Mouse (Mus musculus): ENCODE measurements around the gene Cdh22.
A peak's percentile ranks its signal among the peaks of the same experiment; 100 is the strongest.

Cdh22 gene

DNA sequence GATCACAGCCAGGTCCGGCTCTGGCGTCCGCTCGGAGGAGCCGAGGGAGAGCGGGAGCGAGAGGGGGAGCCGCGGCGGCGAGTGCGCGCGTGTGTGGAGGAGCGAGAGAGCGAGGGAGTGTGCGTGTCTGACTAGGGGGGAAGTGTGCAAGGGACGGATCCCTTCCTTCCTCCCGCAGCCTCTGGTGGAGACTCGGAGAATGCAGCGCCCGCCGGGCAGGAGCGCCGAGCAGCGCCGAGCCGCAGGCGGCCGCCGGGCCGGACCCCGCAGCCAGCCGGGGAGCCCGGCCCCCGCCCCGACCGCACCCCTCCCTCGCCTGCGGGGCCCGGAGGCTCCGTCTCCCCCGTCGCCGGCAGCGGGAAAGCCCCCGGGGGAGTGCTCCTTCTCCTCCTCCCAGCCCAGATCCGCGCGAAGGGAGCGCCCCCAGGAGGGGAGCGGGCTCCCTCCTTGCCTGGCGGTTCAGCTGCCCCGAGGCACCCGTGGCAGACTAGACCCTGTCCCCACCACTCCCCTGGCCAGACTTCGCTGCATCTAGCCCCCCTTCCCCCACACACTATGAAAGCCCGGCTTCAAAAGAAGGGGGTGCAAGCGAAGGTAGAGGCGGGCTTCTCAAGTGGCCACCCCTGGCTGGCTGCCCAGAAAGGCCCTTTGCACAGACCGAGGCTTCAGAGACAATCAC is at the start of gene Cdh22:
Cdh22 (minus strand) TSS at position 241 of the 679 bp plus-strand sequence.
- DNase-seq = peak; percentile 20

DNA sequence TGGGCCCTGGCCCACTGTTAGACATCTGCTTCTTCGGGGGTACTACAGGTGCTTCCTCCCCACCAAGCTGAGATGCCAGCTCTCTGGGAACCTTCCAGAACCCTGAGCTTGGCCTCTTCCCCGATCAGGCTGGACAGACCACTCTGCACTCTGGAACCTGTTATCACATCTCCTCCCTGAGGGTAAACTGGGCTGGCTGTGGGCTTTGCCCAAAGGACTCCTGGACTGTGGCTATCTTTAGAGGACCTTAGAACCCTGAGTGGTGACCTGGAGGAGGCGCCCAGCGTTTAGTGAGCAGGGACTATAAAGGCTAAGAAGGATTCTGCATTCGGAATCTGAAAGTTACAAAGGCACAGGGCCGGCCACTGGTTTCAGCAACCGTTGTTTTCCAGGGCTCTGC is 49.7 kb upstream of the Cdh22 start:
- no peak for DNase-seq

DNA sequence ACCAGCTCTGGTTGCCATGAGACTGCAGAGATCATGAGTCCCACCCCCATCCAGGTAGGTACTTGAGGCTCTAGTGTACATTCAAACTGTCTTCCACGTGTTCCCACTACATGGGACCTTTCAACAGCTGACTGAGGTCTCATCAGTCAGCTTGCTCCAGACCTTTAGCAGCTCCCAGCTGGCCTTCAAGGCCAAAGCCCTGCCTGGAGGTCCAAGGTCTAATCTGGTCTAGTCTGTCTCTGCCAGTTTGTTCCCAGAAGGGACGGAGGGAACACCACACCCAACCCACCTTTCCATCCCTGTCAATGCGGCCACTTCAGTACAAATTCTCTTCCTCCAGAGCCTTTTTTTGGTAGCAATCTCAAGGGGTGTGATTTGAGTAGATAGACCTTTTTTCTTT is 49.0 kb upstream of the Cdh22 start:
- DNase-seq = peak; percentile 65

DNA sequence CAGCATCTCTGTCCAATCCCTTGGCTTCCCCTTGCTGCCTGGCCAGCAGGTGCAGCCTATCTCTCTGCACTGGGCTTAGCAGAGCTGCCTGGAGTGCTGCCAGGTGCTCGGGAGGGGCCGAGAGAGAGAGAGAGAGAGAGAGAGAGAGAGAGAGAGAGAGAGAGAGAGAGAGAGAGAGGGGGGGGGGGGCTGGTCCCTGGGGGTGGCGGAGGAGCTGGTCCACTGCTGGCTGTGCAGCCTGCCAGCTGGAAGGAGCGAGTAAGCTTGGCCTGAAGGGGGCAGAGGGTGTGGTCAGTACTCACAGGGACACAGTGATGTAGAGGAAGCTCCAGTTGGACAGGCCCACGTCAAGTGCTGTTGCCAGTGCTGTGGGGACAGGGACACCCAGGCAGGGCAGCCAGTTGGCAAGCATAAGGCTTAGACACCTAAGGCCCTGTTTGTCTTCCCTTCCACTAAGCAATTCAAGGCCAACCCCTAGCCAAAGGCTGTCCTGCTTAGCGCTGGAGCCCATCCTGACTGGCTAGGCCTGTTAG is 47.2 kb upstream of the Cdh22 start:
- DNase-seq = no peak

DNA sequence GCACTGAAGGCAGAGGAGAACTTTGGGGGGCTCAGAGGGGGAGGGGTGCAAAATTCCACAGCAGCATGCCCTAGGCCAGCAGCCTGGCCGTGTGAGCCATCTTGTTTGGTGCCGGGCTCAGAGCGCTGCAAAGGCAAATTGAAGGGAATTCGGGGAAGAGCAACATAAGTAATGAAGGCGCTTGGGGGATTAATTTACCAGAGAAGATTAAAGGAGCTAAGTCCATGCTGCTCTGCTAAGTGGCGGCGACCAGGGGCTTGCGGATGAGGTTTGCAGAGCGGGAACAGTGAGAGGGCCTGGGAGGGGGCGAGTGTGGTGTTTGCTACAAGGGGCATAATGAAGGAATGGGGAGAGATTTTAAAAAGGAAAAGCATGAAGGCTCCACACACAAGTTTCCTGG is 44.7 kb upstream of the Cdh22 start:
- DNase-seq = no peak

DNA sequence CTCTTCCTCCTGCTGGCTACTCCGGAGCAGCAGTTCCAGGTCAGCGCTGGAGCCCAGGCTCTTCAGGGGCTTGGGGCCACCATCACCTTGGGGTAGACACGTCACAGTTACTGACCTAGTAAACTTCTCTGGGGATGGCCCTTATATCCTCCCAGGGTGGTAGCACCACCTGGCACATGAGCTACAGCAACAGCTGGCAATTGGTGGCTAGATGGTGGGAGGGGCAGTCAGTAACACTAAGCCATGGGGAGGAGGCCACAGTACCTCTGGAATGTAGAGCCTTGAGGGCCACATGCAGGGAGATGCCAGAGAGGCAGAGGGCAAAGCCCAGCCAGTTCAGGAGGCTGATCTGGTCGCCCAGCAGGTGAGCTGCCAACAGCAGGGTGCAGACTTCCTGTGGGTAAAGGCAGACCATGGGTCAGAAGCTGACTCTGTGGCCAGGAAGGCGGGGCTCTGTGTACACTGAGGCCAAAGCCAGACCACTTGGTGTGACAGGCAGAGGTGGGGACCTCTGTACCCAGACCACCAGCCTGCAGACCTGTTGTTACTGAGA is 42.6 kb upstream of the Cdh22 start:
- peak; percentile 43 for DNase-seq

DNA sequence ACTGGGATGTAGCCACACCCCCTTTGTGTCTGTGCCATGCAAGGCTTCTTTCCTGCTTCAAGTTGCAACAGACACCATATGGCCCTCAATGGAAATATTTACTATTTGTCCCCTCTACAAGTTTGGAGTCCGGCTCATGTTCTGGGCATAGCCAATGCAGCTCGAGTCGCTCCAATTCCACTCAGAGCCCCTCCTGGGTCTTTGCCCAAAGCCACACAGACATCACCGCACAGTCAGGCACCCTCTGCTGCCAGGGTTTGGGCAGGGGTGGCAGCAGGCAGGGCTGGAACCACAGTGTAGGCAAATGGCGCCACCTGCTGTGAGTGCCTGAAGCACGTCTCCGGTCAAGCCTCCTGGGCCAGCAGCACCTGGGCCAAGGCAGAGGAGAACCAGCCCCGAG is 41.2 kb upstream of the Cdh22 start:
- DNase-seq = peak; percentile 81

DNA sequence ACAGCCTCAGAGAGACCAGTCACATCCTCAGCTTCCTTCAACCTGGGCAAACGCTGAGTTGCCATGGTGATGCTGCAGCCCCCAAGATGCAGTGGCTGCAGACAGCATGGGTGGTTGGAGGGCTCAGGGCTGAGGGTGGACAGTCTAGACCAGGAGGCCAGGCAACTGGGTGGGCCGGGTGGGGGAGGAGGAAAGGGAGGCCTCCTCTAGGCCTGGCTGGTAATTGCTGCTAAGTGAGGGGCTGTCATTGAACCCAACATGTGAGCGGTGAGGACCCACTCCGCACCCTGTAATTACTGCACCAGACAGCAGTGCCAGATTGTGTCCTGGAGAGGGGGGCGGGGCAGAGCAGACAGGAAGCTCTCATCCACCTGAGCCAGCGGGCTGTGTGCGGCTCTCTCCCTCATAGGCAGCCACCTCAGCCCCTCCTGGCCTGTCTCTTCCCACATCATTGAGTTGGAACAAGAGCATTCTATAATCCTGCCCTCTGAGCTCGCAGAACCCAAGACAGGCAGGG is 40.5 kb upstream of the Cdh22 start:
- no peak for DNase-seq

DNA sequence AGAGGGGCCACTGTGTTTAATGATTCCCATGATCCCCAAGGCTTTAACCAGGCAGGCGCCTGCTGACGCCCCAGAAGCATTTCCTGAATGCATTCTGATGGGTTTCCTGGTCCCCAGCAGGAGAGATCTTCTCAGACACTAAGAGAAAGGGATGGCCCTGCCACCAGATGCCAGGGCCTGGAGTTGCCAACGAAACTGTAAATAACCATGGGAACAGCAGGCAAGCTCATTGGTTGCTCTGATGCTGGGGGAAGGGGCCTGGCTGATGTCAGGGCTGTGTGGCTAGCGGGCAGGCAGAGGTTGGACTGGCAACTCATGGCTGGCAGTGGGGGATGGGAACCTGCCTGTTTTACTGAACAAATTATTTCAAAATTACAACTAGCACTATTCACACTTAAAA is 38.9 kb upstream of the Cdh22 start:
- no peak for DNase-seq

DNA sequence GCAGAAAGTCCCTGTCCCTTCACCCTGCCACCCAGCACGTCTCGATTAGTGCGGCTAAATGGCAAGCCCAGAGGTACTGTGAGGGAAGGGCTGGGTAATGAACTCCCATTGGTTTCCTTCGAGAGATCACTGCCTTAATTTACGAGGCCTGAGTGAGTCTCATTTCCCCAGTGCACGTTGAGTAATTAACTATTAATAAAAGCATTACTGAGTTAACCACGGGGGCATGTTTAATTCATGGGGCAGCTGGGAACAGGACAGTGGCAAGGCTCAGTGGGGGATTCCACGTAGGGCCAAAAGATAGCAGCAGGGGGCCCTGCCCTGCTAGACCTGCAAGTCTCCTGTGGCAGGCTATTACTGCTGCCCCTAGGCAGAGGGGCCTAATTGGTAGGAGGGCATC is 36.7 kb upstream of the Cdh22 start:
- no peak for DNase-seq

DNA sequence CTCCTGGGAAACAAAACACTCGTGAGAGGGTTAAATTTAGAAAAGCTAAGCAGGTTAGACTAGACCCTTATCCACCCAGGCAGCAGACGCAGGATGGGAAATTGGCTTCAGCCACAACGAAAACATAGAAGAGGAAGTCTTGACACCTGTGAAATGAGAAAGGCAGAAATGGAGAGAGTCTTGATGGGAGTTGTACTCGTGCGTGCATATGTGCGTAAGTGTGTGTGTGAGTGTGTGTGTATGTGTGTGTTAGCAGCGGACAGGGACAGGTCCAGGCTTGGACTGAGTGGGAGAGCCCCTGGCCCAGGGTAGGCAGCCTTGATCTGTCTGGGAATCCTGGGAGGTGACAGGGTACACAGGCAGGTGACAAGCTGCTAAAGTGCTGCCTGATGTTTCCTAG is 36.2 kb upstream of the Cdh22 start:
- no peak for DNase-seq

DNA sequence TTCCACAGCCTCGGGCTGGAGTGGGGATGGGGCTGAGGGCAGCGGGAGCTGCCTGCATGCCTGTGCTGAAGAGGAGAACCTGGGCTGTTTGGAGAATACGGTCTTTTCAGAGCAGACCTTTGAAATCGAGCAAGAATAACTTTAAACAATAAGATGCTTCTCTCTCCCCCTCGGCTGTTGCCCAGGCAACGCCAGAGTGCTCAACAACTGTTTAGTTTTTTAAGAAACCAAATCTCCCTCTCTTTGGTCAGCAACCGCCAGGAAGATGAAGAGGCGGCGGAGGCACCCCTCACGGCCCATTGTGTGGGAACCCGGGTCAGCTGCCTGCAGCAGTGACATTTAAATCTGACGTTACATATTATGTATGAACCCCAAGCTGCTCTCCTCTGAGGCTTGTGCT is 32.1 kb upstream of the Cdh22 start:
- DNase-seq = no peak

DNA sequence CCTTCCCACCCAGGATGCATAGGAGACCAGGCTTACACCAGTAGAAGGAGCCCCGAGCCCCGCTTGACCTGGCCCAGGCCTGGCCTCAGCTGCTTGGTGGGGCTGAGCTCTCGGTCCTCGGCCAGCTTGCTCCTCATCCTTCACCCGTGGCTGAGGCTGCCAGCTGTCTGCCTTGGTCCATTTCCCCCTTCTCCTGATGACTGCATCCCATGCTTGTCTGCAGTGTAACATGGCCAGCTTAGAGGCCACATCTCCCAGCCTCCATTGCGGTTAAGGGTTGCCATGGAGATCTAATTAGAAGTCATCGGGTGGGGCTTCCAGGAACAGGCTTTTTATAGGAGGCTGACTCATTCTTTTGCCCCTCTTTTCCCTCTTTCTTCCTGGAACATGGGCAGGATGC is 29.2 kb upstream of the Cdh22 start:
- DNase-seq = no peak

DNA sequence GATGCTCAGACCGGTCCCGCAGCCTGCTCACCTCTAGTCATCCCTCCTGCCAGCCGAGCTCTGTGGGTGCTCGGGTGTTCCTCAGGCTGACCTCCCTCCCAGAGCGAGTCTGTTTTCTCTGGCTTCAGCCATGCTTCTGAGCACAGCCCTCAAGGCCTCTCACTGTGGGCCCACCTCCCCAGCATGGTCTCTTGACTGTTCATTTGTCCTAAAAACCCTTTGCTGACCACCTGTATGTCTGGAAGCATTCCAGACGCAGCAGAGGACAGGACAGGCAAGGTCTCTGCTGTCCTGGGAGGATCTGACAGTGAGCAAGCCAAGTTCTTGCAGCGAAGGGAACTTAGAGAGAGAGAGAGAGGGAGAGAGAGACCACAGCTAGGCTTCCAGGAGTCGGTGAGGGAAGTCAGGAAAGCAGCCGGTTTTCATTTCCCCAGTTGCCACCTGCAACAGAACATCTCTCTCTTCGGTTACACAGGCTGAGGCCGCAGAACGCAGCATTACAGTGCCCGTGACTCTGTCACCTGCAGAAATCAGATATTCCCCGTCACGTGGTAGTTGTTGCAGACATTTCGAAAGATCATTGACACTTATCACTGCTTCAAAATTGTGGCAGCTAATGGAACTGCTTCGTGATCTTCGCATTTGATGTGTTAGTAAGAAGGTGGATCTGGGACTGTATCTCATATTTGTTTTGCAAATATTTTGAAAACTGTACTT is 27.8 kb upstream of the Cdh22 start:
- no peak for DNase-seq

DNA sequence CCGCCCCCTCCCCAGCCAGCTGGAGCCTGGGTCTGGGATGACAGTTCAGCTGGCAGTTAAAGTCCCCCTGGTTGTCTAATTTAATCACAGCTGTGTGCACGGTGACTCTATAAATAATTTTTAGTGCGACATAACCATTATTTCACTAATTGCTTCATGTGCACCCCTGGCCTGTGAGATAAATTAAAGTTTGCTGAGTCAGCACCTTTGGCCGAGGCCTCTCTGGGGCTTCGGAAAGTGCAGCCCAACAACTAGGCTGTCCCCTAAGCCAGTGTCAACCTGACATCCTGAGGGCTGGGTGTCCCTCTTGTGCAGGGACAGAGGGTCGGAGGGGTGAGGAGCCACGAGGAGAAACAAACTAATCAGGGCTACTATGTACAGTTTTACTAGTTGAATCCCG is 25.2 kb upstream of the Cdh22 start:
- DNase-seq = no peak

DNA sequence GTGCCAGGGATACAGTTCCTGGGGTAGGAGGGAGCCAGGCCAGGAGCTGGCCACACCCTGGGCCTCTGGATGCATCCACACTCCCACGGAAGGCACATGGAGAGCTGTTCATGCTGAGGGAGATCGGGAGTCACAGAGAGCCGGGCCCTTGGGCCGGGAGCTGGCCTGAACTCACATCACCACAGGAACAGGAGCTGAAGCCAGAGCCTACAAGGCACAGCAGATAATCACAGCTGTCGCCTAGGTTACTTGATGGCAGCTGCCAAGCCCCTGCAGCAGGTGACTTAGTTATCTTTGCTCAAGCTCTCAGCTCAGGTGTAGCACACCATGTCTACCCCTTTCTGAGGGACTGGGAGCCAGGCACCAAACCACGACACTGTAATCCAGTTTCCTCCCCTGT is 23.7 kb upstream of the Cdh22 start:
- DNase-seq = no peak

DNA sequence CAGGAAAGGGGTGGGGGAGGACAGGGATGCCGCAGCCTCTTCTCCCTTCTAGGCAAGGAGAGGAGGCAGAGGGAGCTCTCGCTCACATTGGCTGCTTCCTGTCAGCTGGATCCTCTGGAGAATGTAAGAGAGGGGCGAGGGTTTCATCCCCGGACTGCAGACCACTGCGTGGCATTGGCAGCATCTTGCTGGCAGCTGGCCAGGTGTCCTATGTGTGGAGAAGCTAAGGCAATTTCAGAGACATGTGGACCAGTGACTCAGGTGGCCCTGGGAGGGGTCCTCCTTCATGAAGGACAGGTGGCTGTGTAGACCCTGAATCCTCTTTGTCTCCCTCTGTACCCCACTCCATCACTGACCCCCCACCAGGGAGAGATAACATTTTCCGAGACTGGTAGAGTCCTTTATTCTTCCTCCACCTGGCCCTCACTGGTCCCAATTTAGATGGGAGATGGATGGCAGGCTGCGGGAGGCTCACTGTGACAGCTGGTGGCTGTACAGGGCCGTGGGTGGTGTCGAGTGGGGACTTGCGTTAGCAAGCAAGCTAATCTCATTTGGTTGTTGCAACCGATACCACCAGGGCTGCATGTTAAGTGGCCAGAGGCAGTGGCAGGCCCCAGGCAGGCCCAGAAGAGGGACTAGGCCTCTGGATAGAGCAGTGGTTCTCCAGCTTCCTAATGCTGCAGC is 22.6 kb upstream of the Cdh22 start:
- no peak for DNase-seq

DNA sequence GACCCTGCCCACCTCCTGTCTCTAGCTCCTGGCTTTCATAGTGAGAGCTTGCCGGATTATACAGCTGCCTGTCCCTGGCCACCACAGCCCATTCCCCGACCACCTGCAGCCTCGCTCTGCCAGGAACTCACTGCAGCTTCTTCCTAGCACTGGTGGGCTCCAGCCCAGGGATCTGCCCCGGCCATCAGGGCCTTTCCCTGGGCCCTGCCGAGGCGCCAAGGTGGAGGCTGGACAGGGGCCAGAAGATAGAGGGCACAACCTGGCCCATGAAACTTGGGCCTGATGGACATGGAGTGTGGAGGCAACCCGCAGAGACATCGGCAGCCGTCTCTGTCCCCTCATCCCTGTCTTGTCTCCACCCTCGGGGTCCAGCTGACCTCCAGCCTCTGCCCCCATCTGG is 21.6 kb upstream of the Cdh22 start:
- no peak for DNase-seq

DNA sequence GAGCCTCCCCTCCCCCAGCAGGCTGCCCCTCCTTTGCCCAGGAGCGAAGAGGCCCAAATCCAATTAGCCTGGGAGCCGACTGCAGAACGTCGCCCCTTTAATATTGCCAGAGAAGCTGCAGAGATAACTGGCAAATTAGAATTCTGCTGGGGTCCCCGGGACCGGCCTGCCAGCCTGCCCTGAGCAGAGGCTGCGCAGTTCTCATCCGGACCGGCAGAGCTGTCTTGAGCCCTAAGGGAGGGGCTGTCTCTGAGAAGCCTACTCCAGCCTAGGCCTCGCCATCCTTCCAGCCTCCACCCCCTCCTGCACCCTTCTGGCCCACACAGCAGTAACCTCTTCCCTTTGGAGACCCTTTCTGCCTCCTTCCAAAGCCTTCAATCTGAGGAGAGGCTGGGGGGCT is 19.2 kb upstream of the Cdh22 start:
- DNase-seq = no peak

DNA sequence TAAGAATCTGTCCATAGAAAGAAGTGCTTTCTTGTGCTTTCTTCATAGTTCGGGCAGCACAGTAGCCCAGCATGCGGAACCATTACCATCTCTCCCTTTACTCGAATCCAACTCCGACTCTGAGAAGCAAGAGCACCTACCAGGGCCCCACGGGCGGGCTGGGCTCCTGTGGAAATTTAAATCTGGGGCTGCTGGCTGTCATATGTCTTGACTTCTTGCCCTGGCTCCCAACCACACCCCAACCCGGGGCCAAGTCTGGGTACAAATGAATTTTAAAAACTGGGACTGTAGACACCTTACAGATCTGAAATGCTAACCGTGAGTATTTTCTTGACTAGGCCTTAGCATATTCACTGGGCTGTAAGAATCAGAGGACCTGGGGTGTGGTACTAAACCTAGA is 18.6 kb upstream of the Cdh22 start:
- DNase-seq = no peak

DNA sequence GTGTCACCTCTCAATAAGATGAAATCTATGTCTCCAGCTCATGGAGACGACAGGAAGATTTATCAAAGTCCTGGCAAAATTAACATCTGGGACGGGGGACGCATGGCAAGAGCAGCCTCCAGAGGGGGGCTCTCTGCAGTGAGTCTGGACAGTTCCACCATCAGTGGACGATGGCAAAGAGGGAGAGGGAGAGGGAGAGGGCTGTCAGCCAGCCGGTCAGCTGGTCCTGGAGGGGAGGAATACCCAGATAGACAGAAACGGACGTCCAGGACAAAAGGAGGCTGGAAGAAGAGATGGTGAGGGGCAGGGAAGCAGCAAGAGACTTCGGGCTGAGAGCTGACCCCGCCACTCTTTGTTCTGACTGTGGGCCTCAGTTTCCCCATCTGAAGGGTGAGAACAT is 18.1 kb upstream of the Cdh22 start:
- DNase-seq = no peak

DNA sequence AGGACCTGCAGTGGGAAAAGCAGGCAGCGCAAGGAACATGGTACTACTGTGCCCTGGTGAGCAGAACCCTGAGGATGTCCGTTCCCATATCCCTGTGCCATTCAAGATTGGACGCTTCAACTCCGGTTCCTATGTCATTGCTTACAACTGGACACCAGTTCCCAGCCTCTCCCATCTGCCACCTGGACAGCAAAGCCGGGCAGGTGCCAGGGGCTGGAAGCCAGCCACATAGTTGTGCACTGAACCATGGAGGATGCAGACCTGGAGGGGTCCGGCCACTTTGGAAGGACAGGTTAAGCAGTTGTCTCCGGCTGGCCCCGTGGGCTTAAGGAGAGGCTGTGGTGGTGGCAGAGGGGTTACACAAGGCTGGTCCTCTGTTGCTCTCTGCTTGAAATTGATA is 17.7 kb upstream of the Cdh22 start:
- peak; percentile 58 for DNase-seq

DNA sequence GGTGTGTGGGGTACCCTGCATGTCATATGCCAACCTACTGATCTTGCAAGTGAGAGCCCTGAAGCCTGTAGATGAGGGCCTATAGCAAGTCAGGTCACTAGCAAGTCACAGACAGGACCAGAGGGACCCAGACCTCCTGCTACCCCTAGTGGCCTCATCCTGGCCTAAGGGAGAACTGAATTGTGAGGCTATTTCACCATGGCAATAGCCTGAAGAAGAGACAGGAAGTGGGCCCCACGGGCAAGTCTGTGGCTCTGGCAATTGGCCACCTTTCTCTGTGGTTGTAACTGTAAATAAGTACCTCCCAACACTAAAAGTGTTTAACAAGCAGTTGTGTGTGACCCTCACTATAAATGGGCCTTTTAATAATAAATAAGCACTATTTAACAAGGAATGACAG is 16.2 kb upstream of the Cdh22 start:
- DNase-seq = no peak

DNA sequence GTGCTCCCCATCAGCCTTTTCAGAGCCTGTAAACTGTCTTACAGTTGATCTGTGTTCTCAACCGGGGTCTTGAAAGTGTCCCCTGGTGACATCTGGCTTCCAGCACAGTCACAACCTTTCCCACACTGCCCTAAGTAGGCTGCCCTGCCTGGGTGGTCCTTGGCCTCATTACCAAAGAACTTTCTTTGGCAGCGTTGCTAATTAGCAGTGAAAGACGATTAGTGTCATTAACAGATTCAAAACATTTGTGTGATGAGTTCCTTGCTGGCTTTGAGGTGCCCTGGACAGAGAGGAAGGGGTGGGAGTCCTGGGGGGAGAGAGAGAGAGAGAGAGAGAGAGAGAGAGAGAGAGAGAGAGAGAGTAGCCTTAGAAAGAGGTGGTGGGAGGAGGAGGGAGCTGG is 14.3 kb upstream of the Cdh22 start:
- no peak for DNase-seq

Data from kidney, adult 9 months (tissue).